Mouse (Mus musculus): ENCODE results near the gene Slc25a24. TPM values are rescaled to one million over a fixed set of nuclear protein-coding genes. Genes with fewer than 3 reads are reported as not detected.

Slc25a24 gene
- polyA plus RNA-seq, 1 experiment, result not detected

- TF ChIP-seq CTCF (IDR thresholded peaks at IDR 0.05; ENCODE audit: insufficient read depth, low read depth, low read length), result no peak
- TF ChIP-seq POLR2A (IDR thresholded peaks at IDR 0.05; ENCODE audit: insufficient read depth, low read depth, low read length), result no peak
- Histone ChIP-seq H3K4me3 (ENCODE audit: insufficient read depth, low read depth, low read length) (no peak overlapping the region), H3K27ac (ENCODE audit: insufficient read depth, low read depth, low read length) (no peak overlapping the region), H3K4me1 (ENCODE audit: control insufficient read depth, insufficient read depth, low read length) (no peaks in the 10 kb centered on the region)
- WGBS, result 77% methylated on average over 3 of the region's 3 CpGs
Measured at GRCm38 (mm10) chr3:109157481-109157880, 34.5 kb downstream of the Slc25a24 start.

DNA sequence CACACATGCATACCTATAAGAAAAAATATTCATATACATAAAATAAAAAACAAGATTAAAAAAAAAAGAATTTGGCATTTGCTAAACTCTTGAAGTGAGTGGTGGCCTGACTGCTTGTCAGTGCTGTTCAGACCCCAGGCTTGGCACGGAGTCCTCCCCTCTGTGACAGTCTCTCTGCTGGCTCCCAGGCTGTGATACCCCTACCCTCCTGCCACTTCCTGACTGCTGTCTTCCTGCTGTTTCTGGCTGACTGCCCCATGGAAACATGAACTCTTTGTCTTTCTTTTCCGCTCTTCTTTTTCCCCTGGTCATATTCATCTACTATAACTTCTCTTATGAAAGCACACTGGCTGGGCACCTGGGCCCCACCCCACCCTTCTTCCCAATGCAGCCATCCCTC lies 41.1 kb downstream of the Slc25a24 start:
- no peaks in the 10 kb centered on the region; the same call in 1 of the 2 replicates for H3K4me1 ChIP-seq (ENCODE audit: control insufficient read depth, insufficient read depth, low read length)
- WGBS, result 74% methylated on average over 2 of the region's 2 CpGs
- H3K27ac ChIP-seq (ENCODE audit: insufficient read depth, low read depth, low read length), result no peak overlapping the region
- H3K4me3 ChIP-seq (ENCODE audit: insufficient read depth, low read depth, low read length), result no peak overlapping the region
- TF ChIP-seq CTCF (IDR thresholded peaks at IDR 0.05; ENCODE audit: insufficient read depth, low read depth, low read length), result no peak
- TF ChIP-seq POLR2A (IDR thresholded peaks at IDR 0.05; ENCODE audit: insufficient read depth, low read depth, low read length), result no peak

DNA sequence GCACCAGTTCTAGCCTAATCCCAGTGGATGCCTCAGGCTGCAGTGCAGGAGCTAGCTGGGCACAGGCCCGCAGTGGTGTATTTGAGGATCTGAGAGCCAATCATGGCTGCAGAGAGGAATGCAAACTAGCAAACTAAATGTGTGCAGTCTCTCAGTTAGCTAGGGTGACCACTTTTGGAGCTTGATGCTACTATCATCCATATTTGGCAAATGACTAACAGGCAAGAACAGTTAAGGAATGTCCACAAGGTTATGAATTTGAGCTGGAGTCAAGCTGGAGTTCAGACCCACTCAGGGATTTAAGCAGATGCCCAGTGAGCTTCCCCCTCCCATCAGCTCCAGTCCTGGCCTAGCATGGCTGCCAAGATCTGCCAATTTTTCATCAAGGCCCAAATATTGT lies 41.7 kb downstream of the Slc25a24 start:
- H3K4me3 ChIP-seq (ENCODE audit: insufficient read depth, low read depth, low read length), result no peak overlapping the region
- 100% methylated on average over 1 of the region's 1 CpGs for WGBS
- TF ChIP-seq CTCF (IDR thresholded peaks at IDR 0.05; ENCODE audit: insufficient read depth, low read depth, low read length) (no peak), POLR2A (IDR thresholded peaks at IDR 0.05; ENCODE audit: insufficient read depth, low read depth, low read length) (no peak)

DNA sequence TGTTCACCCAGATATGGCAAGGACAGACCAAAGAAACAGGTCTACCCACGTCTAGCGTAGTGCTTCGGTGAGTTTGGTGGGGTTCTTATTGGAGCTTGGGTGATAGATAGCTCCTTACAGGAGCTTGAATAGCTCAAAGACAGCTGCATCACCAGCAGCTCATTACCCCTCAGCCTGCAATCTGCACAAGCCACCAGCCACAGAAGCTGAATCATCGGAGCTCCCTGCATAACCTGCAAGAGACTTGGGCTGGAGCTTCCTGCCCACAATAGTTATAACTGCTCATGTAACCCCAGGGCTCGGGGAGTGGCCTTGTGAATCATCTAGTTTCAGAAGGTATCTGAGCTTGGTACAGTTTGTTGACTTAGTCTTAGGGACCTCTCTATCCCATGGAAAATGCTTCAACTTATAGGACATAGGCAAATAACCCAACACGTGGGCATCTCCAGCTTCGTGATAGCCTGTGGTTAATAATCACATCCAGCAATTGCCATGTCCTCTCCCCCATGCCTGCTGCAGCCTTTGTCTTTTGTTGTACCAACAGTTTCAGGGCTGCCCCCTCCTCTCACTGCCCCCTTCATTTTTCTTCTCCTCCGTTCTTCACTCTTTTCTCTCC lies 42.4 kb downstream of the Slc25a24 start:
- Histone ChIP-seq H3K4me1 (ENCODE audit: control insufficient read depth, insufficient read depth, low read length) (no peaks in the 10 kb centered on the region; the same call in 1 of the 2 replicates), H3K4me3 (ENCODE audit: insufficient read depth, low read depth, low read length) (no peak overlapping the region), H3K27ac (ENCODE audit: insufficient read depth, low read depth, low read length) (no peak overlapping the region)
- 63% methylated on average over 8 of the region's 8 CpGs for WGBS
- TF ChIP-seq POLR2A (IDR thresholded peaks at IDR 0.05; ENCODE audit: insufficient read depth, low read depth, low read length) (no peak), CTCF (IDR thresholded peaks at IDR 0.05; ENCODE audit: insufficient read depth, low read depth, low read length) (no peak)

More for the DNA sequence above, 41.7 kb downstream of the Slc25a24 start:
- H3K4me1 ChIP-seq (ENCODE audit: control insufficient read depth, insufficient read depth, low read length), result no peaks in the 10 kb centered on the region; the same call in 1 of the 2 replicates
- no peak overlapping the region for H3K27ac ChIP-seq (ENCODE audit: insufficient read depth, low read depth, low read length)

- H3K4me1 ChIP-seq (ENCODE audit: control insufficient read depth, insufficient read depth, low read length), result no peaks in the 10 kb centered on the region; the same call in 1 of the 2 replicates
- no peak overlapping the region for H3K4me3 ChIP-seq (ENCODE audit: insufficient read depth, low read depth, low read length)
- H3K27ac ChIP-seq (ENCODE audit: insufficient read depth, low read depth, low read length), result no peak overlapping the region
- no peak for TF ChIP-seq POLR2A (IDR thresholded peaks at IDR 0.05; ENCODE audit: insufficient read depth, low read depth, low read length)
- no peak for TF ChIP-seq CTCF (IDR thresholded peaks at IDR 0.05; ENCODE audit: insufficient read depth, low read depth, low read length)
- 97% methylated on average over 2 of the region's 2 CpGs for WGBS
Measured at GRCm38 (mm10) chr3:109169121-109169520, 46.2 kb downstream of the Slc25a24 start.

GRCm38 (mm10) chr3:109171070-109171778 lies 48.3 kb downstream of the Slc25a24 start:
- Histone ChIP-seq H3K4me3 (ENCODE audit: insufficient read depth, low read depth, low read length) (no peak overlapping the region), H3K4me1 (ENCODE audit: control insufficient read depth, insufficient read depth, low read length) (no peaks in the 10 kb centered on the region), H3K27ac (ENCODE audit: insufficient read depth, low read depth, low read length) (no peak overlapping the region)
- TF ChIP-seq CTCF (IDR thresholded peaks at IDR 0.05; ENCODE audit: insufficient read depth, low read depth, low read length), result peak; percentile 80
- TF ChIP-seq POLR2A (IDR thresholded peaks at IDR 0.05; ENCODE audit: insufficient read depth, low read depth, low read length), result no peak
- 17% methylated on average over 15 of the region's 15 CpGs for WGBS

- 91% methylated on average over 5 of the region's 5 CpGs for WGBS
- Histone ChIP-seq H3K4me1 (ENCODE audit: control insufficient read depth, insufficient read depth, low read length) (0 out of 2 replicates have a peak, but pooled peaks cover 3% of the 10 kb centered on the region), H3K27ac (ENCODE audit: insufficient read depth, low read depth, low read length) (no peak overlapping the region), H3K4me3 (ENCODE audit: insufficient read depth, low read depth, low read length) (no peak overlapping the region)
- no peak for TF ChIP-seq CTCF (IDR thresholded peaks at IDR 0.05; ENCODE audit: insufficient read depth, low read depth, low read length)
- no peak for TF ChIP-seq POLR2A (IDR thresholded peaks at IDR 0.05; ENCODE audit: insufficient read depth, low read depth, low read length)
Measured at GRCm38 (mm10) chr3:109174394-109174793, 51.4 kb downstream of the Slc25a24 start.

DNA sequence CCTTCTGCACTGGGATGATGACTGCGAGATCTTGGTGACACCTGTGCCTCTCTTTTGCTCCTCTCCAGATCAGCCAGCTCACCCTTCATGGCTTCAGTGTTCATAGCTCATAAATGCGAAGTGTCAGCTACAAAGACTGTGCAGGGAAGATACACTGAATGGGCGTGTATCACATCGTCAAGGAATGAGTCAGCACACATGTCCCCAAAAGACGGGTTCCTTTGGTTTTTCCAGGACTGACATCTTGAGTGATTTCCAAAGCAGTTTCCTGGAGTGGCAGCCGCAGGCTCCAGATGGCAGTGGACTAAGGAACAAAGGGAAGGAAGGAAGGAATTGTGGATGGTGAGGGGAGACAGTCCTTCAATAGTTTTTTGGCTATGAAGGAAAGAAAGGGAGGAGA lies 55.8 kb downstream of the Slc25a24 start:
- H3K4me3 ChIP-seq (ENCODE audit: insufficient read depth, low read depth, low read length), result no peak overlapping the region
- 0 out of 2 replicates have a peak, but pooled peaks cover 3% of the 10 kb centered on the region for H3K4me1 ChIP-seq (ENCODE audit: control insufficient read depth, insufficient read depth, low read length)
- H3K27ac ChIP-seq (ENCODE audit: insufficient read depth, low read depth, low read length), result no peak overlapping the region
- no peak for TF ChIP-seq POLR2A (IDR thresholded peaks at IDR 0.05; ENCODE audit: insufficient read depth, low read depth, low read length)
- no peak for TF ChIP-seq CTCF (IDR thresholded peaks at IDR 0.05; ENCODE audit: insufficient read depth, low read depth, low read length)
- WGBS, result 56% methylated on average over 6 of the region's 6 CpGs

GRCm38 (mm10) chr3:109179528-109180076 lies 56.7 kb downstream of the Slc25a24 start:
- TF ChIP-seq CTCF (IDR thresholded peaks at IDR 0.05; ENCODE audit: insufficient read depth, low read depth, low read length), result no peak
- no peak for TF ChIP-seq POLR2A (IDR thresholded peaks at IDR 0.05; ENCODE audit: insufficient read depth, low read depth, low read length)
- Histone ChIP-seq H3K4me1 (ENCODE audit: control insufficient read depth, insufficient read depth, low read length) (0 out of 2 replicates have a peak, but pooled peaks cover 3% of the 10 kb centered on the region), H3K4me3 (ENCODE audit: insufficient read depth, low read depth, low read length) (no peak overlapping the region), H3K27ac (ENCODE audit: insufficient read depth, low read depth, low read length) (no peak overlapping the region)
- 68% methylated on average over 6 of the region's 6 CpGs for WGBS

Measured in olfactory bulb, adult 2 months (tissue).